Mouse (Mus musculus): ENCODE measurements around the gene Kif2a.

DNA sequence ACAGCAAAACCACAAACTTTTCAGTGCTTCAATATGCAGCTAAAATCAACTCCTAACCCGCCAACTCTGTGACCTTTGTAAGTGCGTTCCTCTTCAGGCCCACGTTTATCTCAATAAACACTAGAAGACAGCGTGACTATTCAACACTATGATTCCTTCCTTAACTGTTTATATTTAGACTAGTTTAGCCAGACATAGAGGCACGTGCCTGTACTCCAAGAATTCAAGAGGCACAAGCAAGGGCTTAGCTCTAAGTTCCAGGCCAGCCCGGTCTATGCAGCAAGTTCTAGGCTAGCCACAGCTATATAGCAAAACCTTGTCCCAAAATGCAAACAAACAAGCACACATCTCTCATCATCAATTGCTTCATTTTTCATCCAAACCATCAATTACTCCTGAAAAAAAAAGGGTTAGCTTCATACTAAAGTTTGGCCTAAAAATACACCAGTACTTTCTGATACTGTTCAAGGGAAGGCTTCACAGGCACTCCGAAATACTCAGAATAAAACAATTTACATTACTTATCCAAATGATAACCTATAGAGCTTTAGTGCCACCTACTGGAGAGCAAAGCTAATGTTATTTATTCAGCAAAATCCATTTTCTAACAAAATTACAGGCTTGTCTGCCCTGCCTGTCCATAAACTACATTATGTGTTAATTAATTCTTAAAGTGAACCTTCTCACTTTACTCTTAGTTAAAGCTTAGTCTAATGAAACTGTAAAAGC lies 103.4 kb downstream of the Kif2a start:
- TF ChIP-seq CHD2 (IDR thresholded peaks at IDR 0.05; ENCODE audit: low read depth, low read length), result no peak
- no peak for TF ChIP-seq ZNF384 (IDR thresholded peaks at IDR 0.05; ENCODE audit: low read depth, low read length)
- no peak for TF ChIP-seq ZC3H11A (IDR thresholded peaks at IDR 0.05; ENCODE audit: borderline replicate concordance, low read depth, low read length)
